Mouse (Mus musculus) heart, postnatal 0 days (tissue): ENCODE measurements at regions not wholly inside any gene's neighbourhood (a gene's known extent, or its start where the extent isn't known, plus 50 kb on each side); places are given as distances from the start of the nearest gene placed in this dataset.

Experiments used
- ATAC-seq: fragments of 200-750 bp; cut with Nextera tagmentation; 2 replicates; pipeline ENCODE4 v1.8.0; 2017; ENCODE audit warnings: low read depth, moderate number of reproducible peaks, moderate library complexity; ENCODE audit not compliant: insufficient read depth
- DNase-seq: peaks from one replicate; pipeline ENCODE4 v3.0.0-alpha.2; 2016; ENCODE audit warnings: low spot score
- H3K27ac ChIP-seq: fragments of 300-500 bp; sonication (generic); 2 replicates; pipeline ENCODE4 v1.5.1; 2014; ENCODE audit warnings: low read depth, mild to moderate bottlenecking
- H3K27me3 ChIP-seq: fragments of 300-500 bp; sonication (generic); 2 replicates; pipeline ENCODE4 v1.6.1; 2014; ENCODE audit warnings: low read length, mixed read lengths; ENCODE audit not compliant: control insufficient read depth, insufficient read depth
- H3K36me3 ChIP-seq: fragments of 300-500 bp; sonication (generic); replicated peaks from 2 replicates; pipeline ENCODE4 v1.6.1; 2014; ENCODE audit warnings: low read length, mixed read lengths; ENCODE audit not compliant: control insufficient read depth, insufficient read depth
- H3K4me1 ChIP-seq: fragments of 300-500 bp; sonication (generic); 2 replicates; pipeline ENCODE4 v1.6.1; 2014; ENCODE audit warnings: antibody characterized with exemption; ENCODE audit not compliant: control insufficient read depth, insufficient read depth
- H3K4me2 ChIP-seq: fragments of 300-500 bp; sonication (generic); 2 replicates; pipeline ENCODE4 v1.6.1; 2014; ENCODE audit warnings: low read depth, mild to moderate bottlenecking, low read length, moderate library complexity
- H3K4me3 ChIP-seq: fragments of 300-500 bp; sonication (generic); 2 replicates; pipeline ENCODE4 v1.5.1; 2014; ENCODE audit warnings: low read depth, low read length
- H3K9ac ChIP-seq: fragments of 300-500 bp; sonication (generic); replicated peaks from 2 replicates; pipeline ENCODE4 v1.6.1; 2014; ENCODE audit warnings: low read depth, low read length, mixed read lengths
- H3K9me3 ChIP-seq: fragments of 300-500 bp; sonication (generic); replicated peaks from 2 replicates; pipeline ENCODE4 v1.6.1; 2016; ENCODE audit warnings: low read length; ENCODE audit not compliant: control insufficient read depth
- CTCF ChIP-seq: IDR thresholded peaks from 2 replicates; pipeline ENCODE4 v1.5.1; 2016; ENCODE audit warnings: antibody characterized with exemption, control low read depth, low read depth
- EP300 ChIP-seq: IDR thresholded peaks from 2 replicates; pipeline ENCODE4 v1.6.1; 2016; ENCODE audit warnings: antibody characterized with exemption, low read depth
- WGBS: fragments of 180-500 bp; shearing (Covaris S2); extraction: QIAGEN DNeasy Blood & Tissue Kit; methylation state at CpG from one replicate; pipeline ENCODE4 v1.1.7; 2014; 5-methylcytosine and 5-hydroxymethylcytosine counted together

- Histone ChIP-seq H3K27ac (no peak overlapping the region), H3K4me3 (no peak overlapping the region), H3K9me3 (no peaks in the 10 kb centered on the region), H3K4me2 (no peak overlapping the region), H3K4me1 (no peaks in the 10 kb centered on the region), H3K9ac (no peak overlapping the region), H3K36me3 (no peaks in the 10 kb centered on the region), H3K27me3 (no peaks in the 10 kb centered on the region)
- no peak for TF ChIP-seq EP300
- TF ChIP-seq CTCF: peak; percentile 56
- no peak for ATAC-seq
- no peak for DNase-seq
- 53% methylated on average over 12 of the region's 12 CpGs for WGBS
Measured at GRCm38 (mm10) chr9:43491024-43491751, 180.5 kb downstream of the Trim29 start.

DNA sequence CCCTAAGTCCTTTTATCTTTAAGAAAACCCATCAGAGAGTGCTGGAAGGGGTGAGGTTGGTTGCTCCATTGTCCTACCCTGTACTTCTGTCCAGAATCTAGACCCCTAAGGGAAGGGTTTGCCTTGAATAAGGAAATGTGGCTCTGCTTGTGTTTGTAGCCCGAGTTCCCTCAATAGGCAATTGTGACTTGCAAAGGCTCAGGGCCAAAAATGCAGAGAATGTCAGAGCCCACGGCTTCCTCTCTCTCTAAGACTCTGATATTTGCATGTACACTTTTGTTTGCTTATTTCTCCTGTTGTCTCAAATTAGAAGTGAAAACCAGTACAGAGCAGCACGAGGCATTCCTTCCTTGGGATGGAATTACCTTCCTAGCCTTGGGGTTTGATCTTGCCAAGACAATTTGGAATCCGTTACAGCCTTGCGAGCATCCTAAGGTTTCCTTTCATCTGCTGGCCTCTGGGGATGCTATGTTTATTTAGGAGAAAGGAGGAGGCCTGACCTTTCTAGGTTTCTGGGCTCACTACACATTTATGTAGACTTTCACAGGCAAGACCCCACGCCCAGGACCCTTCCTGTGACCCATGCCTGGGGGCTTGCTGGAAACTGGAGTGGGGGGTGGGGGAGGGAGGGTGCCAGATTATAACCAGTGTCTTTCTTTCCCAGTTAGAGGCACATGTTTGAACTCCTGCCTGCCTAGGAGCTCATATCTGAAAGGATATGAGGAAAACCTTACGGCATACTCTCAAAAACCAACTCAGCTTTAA, 181.8 kb downstream of the Trim29 start:
- no peak for ATAC-seq
- H3K27ac ChIP-seq: peak overlapping the region; percentile 14; the same call in 1 of the 2 replicates
- H3K4me1 ChIP-seq: no peaks in the 10 kb centered on the region
- no peaks in the 10 kb centered on the region for H3K36me3 ChIP-seq
- TF ChIP-seq CTCF (no peak), EP300 (no peak)
- 25% methylated on average over 7 of the region's 7 CpGs for WGBS
- H3K4me3 ChIP-seq: no peak overlapping the region
- H3K9ac ChIP-seq: no peak overlapping the region
- no peak for DNase-seq
- no peak overlapping the region for H3K4me2 ChIP-seq
- H3K27me3 ChIP-seq: no peaks in the 10 kb centered on the region
- no peaks in the 10 kb centered on the region for H3K9me3 ChIP-seq

GRCm38 (mm10) chr9:43498596-43498995, 187.9 kb downstream of the Trim29 start:
- 72% methylated on average over 14 of the region's 14 CpGs for WGBS
- ATAC-seq: no peak
- no peaks in the 10 kb centered on the region for H3K9me3 ChIP-seq

GRCm38 (mm10) chr9:43504270-43504932, 193.8 kb downstream of the Trim29 start:
- H3K4me3 ChIP-seq: no peak overlapping the region
- TF ChIP-seq CTCF (no peak), EP300 (0 out of 2 replicates have a peak, but pooled peaks have one; percentile 48)
- WGBS: 27% methylated on average over 14 of the region's 14 CpGs
- no peaks in the 10 kb centered on the region for H3K27me3 ChIP-seq
- no peak overlapping the region for H3K9ac ChIP-seq
- peaks cover 3% of the 10 kb centered on the region; the same call in 1 of the 2 replicates for H3K9me3 ChIP-seq
- ATAC-seq (peak; percentile 64; the same call in 1 of the 2 replicates), DNase-seq (peak; percentile 36)
- H3K36me3 ChIP-seq: no peaks in the 10 kb centered on the region
- H3K4me2 ChIP-seq: peak overlapping the region; percentile 37
- peak overlapping the region; percentile 78 for H3K27ac ChIP-seq
- no peaks in the 10 kb centered on the region for H3K4me1 ChIP-seq

More at GRCm38 (mm10) chr9:43498596-43498995, 187.9 kb downstream of the Trim29 start:
- Histone ChIP-seq H3K4me2 (no peak overlapping the region), H3K4me3 (no peak overlapping the region), H3K4me1 (no peaks in the 10 kb centered on the region), H3K27me3 (no peaks in the 10 kb centered on the region), H3K9ac (no peak overlapping the region), H3K36me3 (no peaks in the 10 kb centered on the region), H3K27ac (no peak overlapping the region)
- no peak for DNase-seq
- no peak for TF ChIP-seq EP300
- TF ChIP-seq CTCF: no peak

GRCm38 (mm10) chr9:43505856-43506255, 195.2 kb downstream of the Trim29 start:
- Histone ChIP-seq H3K27ac (no peak overlapping the region), H3K9ac (no peak overlapping the region), H3K4me2 (no peak overlapping the region), H3K36me3 (no peaks in the 10 kb centered on the region), H3K27me3 (no peaks in the 10 kb centered on the region), H3K4me3 (no peak overlapping the region), H3K4me1 (no peaks in the 10 kb centered on the region), H3K9me3 (peaks cover 3% of the 10 kb centered on the region; the same call in 1 of the 2 replicates)
- no peak for ATAC-seq
- no peak for DNase-seq
- 42% methylated on average over 4 of the region's 4 CpGs for WGBS
- TF ChIP-seq EP300 (no peak), CTCF (no peak)
